ENCODE assay signal across 23 mouse cellular contexts in genomic region chr3:111919117-111919516, GRCm38 (mm10).
"Had no signal": no experiment of that assay in that cellular context is flagged by ENCODE, and none has a peak within 500 bp of the region (broad histone marks: within the 10 kb centered on the region; RNA-seq: fewer than 3 reads in every experiment).

No protein-coding gene starts in this region.

- H3K4me3 ChIP-seq: heart, embryonic 10.5 days; heart, embryonic 12.5 days; hindbrain, embryonic 13.5 days; hindbrain, embryonic 15.5 days; kidney, embryonic 15.5 days; limb, embryonic 10.5 days; limb, embryonic 12.5 days; liver, embryonic 12.5 days had no signal

- DNase-seq: gastrocnemius, postnatal 14 days; gastrocnemius, postnatal 36 days; heart, adult 18-20 months; heart, postnatal 14 days; heart, postnatal 36 days; kidney, adult 11 months; kidney, adult 2 months; kidney, adult 9 months; kidney, postnatal 14 days; kidney, postnatal 36 days; layer of hippocampus, adult 9-11 months; layer of hippocampus, postnatal 36 days had no signal

- H3K27ac ChIP-seq: heart, embryonic 10.5 days; hindbrain, embryonic 13.5 days; hindbrain, embryonic 15.5 days; hindbrain, postnatal 0 days; kidney, embryonic 15.5 days; kidney, postnatal 0 days; limb, embryonic 10.5 days; limb, embryonic 12.5 days; liver, embryonic 12.5 days; liver, embryonic 14.5 days had no signal
